Comparison of ENCODE assay signal across 22 mouse cellular contexts in genomic region chr17:34744611-34745010, GRCm38 (mm10). TPM values are rescaled to one million over a fixed set of nuclear protein-coding genes. Genes with fewer than 3 reads are reported as not detected.
"Had no signal": no experiment of that assay in that cellular context is flagged by ENCODE, and none has a peak within 500 bp of the region (broad histone marks: within the 10 kb centered on the region; RNA-seq: fewer than 3 reads in every experiment).

No protein-coding gene starts in this region.

RNA-seq across cellular contexts. Expression of gene C4b, which starts 0.9 kb away (rescaled TPM):
- total RNA-seq: granulocyte monocyte progenitor cell, adult 5-6 weeks had no signal
- polyA plus RNA-seq: embryonic facial prominence, embryonic 10.5 days; embryonic facial prominence, embryonic 11.5 days; embryonic facial prominence, embryonic 12.5 days; embryonic facial prominence, embryonic 13.5 days; forebrain, embryonic 10.5 days; forebrain, embryonic 11.5 days; forebrain, embryonic 12.5 days; forebrain, embryonic 13.5 days; forebrain, embryonic 14.5 days; forebrain, embryonic 15.5 days; forebrain, embryonic 16.5 days had no signal

RNA-seq across cellular contexts. Expression of gene Cyp21a1, which starts 59.8 kb away (rescaled TPM):
- total RNA-seq: common myeloid progenitor, adult 5-6 weeks; forebrain, postnatal 0 days; gastrocnemius, adult 2 months; gastrocnemius, postnatal 36 days; granulocyte monocyte progenitor cell, adult 5-6 weeks; heart, adult 18-20 months; heart, adult 2 months had no signal
- polyA plus RNA-seq: cerebellum, adult 2 months; cortical plate, adult 2 months; embryonic facial prominence, embryonic 10.5 days; embryonic facial prominence, embryonic 11.5 days; embryonic facial prominence, embryonic 12.5 days; embryonic facial prominence, embryonic 13.5 days; embryonic facial prominence, embryonic 14.5 days; erythroblast, embryonic 14.5 days; forebrain, embryonic 10.5 days; forebrain, embryonic 11.5 days; forebrain, embryonic 12.5 days; forebrain, embryonic 13.5 days; forebrain, embryonic 14.5 days; forebrain, embryonic 15.5 days; forebrain, embryonic 16.5 days; forebrain, postnatal 0 days had no signal
